Mouse (Mus musculus): ENCODE results near the gene Rimbp2. TPM values are rescaled to one million over a fixed set of nuclear protein-coding genes. Genes with fewer than 3 reads are reported as not detected.

Rimbp2 gene
- total and polyA plus RNA-seq, 3 experiments: not detected

DNA sequence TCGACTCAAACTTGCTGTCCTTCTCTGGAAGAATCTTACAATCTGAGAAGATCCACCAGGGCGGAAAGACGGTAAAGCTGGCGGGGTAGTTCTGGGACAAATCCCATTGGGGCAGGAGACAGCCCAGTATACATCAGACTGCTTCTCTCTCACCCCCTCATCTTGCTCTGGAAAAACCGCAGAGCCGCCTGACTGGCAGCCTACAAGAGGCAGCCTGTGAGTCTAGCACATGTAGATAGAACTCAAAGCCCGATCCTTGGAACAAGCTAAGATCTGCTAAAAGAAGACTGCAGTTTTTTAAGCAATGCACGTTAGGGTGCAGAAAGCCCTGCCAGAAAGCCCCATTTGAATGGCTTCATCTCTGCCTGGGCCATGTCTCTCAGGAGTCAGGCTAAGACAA, 207.0 kb downstream of the Rimbp2 start:
- DNase-seq (ENCODE audit: low read depth, low spot score): no peak
- no peaks in the 10 kb centered on the region for H3K4me1 ChIP-seq (ENCODE audit: control insufficient read depth in 1 of 2, insufficient read depth in 2 of 2, low read length in 2 of 2)
- no peaks in the 10 kb centered on the region for H3K9me3 ChIP-seq (replicated peaks; ENCODE audit: insufficient read depth, low read length)
- H3K79me2 ChIP-seq (ENCODE audit: control insufficient read depth, insufficient read depth, low read length, poor library complexity): no peaks in the 10 kb centered on the region
- H3K9ac ChIP-seq (ENCODE audit: control insufficient read depth, low read depth, low read length, poor library complexity, severe bottlenecking): no peak overlapping the region
- H3K27me3 ChIP-seq (ENCODE audit: control insufficient read depth in 1 of 2, insufficient read depth in 2 of 2, low read length in 2 of 2): no peaks in the 10 kb centered on the region
- no peak overlapping the region for H3K4me3 ChIP-seq (ENCODE audit: control insufficient read depth in 1 of 2, insufficient read depth in 1 of 2, low read depth in 2 of 2, low read length in 2 of 2)
- no peak overlapping the region for H3K27ac ChIP-seq (ENCODE audit: control insufficient read depth, low read depth, low read length)
- H3K36me3 ChIP-seq (ENCODE audit: control insufficient read depth in 1 of 2, insufficient read depth in 2 of 2, low read length in 2 of 2): no peaks in the 10 kb centered on the region
- no peak for TF ChIP-seq ZC3H11A (IDR thresholded peaks at IDR 0.05; ENCODE audit: low read depth, low read length)
- no peak for TF ChIP-seq ZNF384 (IDR thresholded peaks at IDR 0.05; ENCODE audit: low read depth, low read length)
- TF ChIP-seq E2F4 (IDR thresholded peaks at IDR 0.05; ENCODE audit: borderline replicate concordance, low read depth, low read length): no peak
- TF ChIP-seq NRF1 (IDR thresholded peaks at IDR 0.05; ENCODE audit: insufficient read depth, low read depth, low read length, poor library complexity, severe bottlenecking): no peak
- no peak for TF ChIP-seq SIN3A (IDR thresholded peaks at IDR 0.05; ENCODE audit: low read length)
- TF ChIP-seq USF2 (IDR thresholded peaks at IDR 0.05; ENCODE audit: borderline replicate concordance in 1 of 2, insufficient read depth in 1 of 2, low read depth in 1 of 2, low read length in 2 of 2): no peak
- TF ChIP-seq ELF1 (IDR thresholded peaks at IDR 0.05; ENCODE audit: low read depth, low read length): no peak
- TF ChIP-seq ETS1 (IDR thresholded peaks at IDR 0.05; ENCODE audit: low read depth, low read length): no peak
- TF ChIP-seq GABPA (IDR thresholded peaks at IDR 0.05; ENCODE audit: low read depth, low read length): no peak
- TF ChIP-seq USF1 (IDR thresholded peaks at IDR 0.05; ENCODE audit: low read depth, low read length): no peak
- no peak for TF ChIP-seq KAT2A (conservative IDR thresholded peaks at IDR 0.05; ENCODE audit: low read depth, low read length)
- TF ChIP-seq UBTF (IDR thresholded peaks at IDR 0.05; ENCODE audit: borderline replicate concordance, insufficient read depth, low read depth, low read length): no peak
- no peak for TF ChIP-seq JUND (IDR thresholded peaks at IDR 0.05; ENCODE audit: low read depth, low read length)
- no peak for TF ChIP-seq RAD21 (IDR thresholded peaks at IDR 0.05; ENCODE audit: low read depth, low read length)

DNA sequence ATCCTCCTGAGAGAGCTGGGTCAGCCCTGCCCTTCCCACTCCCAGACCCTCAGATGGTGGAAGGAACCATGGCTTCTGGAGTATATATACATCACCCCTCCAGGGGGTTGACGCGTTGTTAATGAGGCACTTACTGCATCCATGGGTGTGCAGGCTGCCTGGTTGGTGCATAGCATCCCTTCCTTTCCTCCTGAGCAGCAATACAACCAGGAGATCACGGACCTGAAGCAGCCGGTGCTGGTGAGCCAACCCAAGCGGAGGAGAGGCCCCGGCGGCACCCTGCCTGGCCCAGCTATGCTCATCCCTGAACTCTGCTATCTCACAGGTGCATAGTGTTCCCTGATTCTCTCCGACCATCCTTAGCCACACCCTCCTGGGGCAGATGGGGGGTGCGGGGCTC, 208.1 kb downstream of the Rimbp2 start:
- no peak overlapping the region for H3K9ac ChIP-seq (ENCODE audit: control insufficient read depth, low read depth, low read length, poor library complexity, severe bottlenecking)
- H3K27ac ChIP-seq (ENCODE audit: control insufficient read depth, low read depth, low read length): no peak overlapping the region
- H3K4me1 ChIP-seq (ENCODE audit: control insufficient read depth in 1 of 2, insufficient read depth in 2 of 2, low read length in 2 of 2): no peaks in the 10 kb centered on the region
- no peak for TF ChIP-seq MAX (IDR thresholded peaks at IDR 0.05; ENCODE audit: low read length)
- no peak for TF ChIP-seq MYB (IDR thresholded peaks at IDR 0.05; ENCODE audit: low read depth, low read length)
- no peak for TF ChIP-seq USF1 (IDR thresholded peaks at IDR 0.05; ENCODE audit: low read depth, low read length)
- TF ChIP-seq CHD1 (IDR thresholded peaks at IDR 0.05; ENCODE audit: low read depth, low read length): no peak
- TF ChIP-seq CHD2 (IDR thresholded peaks at IDR 0.05; ENCODE audit: low read length): no peak
- no peaks in the 10 kb centered on the region for H3K36me3 ChIP-seq (ENCODE audit: control insufficient read depth in 1 of 2, insufficient read depth in 2 of 2, low read length in 2 of 2)
- H3K79me2 ChIP-seq (ENCODE audit: control insufficient read depth, insufficient read depth, low read length, poor library complexity): no peaks in the 10 kb centered on the region
- no peaks in the 10 kb centered on the region for H3K27me3 ChIP-seq (ENCODE audit: control insufficient read depth in 1 of 2, insufficient read depth in 2 of 2, low read length in 2 of 2)
- no peak for DNase-seq (ENCODE audit: low read depth, low spot score)
- no peaks in the 10 kb centered on the region for H3K9me3 ChIP-seq (replicated peaks; ENCODE audit: insufficient read depth, low read length)
- no peak overlapping the region for H3K4me3 ChIP-seq (ENCODE audit: control insufficient read depth in 1 of 2, insufficient read depth in 1 of 2, low read depth in 2 of 2, low read length in 2 of 2)

All from MEL (cell line).